Mouse (Mus musculus): ENCODE data around the gene Clstn2. TPM values are rescaled to one million over a fixed set of nuclear protein-coding genes. Genes with fewer than 3 reads are reported as not detected.

Clstn2 gene
- total and polyA plus RNA-seq, 2 experiments from 2014 or later = 10.1 to 51.6 TPM

DNA sequence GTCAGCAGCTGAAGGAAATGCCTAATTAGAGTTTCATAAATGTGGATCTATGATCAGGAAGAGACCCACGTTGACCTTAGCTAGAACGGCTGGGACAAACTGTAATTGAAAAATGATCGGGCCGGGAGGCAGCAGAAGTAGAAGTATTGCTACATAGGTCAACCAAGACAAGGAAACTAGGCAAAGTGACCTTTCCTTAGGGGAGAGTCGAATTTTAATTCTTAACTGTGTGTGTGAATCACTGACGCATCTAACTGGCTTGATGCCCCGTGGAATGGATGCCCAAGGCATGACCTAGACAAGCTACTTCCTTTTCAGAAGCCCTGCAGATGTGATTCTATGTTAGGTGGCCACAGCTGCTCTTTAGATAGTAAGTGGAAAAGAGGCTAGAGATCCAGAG lies 546.2 kb downstream of the Clstn2 start:
- H3K27ac ChIP-seq = no peak overlapping the region
- H3K4me1 ChIP-seq (ENCODE audit: insufficient read depth, low read length) = peaks cover 8% of the 10 kb centered on the region; the same call in 1 of the 2 replicates
- H3K36me3 ChIP-seq (ENCODE audit: insufficient read depth, low read length) = no peaks in the 10 kb centered on the region
- H3K9me3 ChIP-seq (ENCODE audit: low read length) = no peaks in the 10 kb centered on the region
- no peak overlapping the region for H3K4me2 ChIP-seq (ENCODE audit: low read depth, low read length)
- no peak for DNase-seq (ENCODE audit: low spot score)
- no peaks in the 10 kb centered on the region for H3K27me3 ChIP-seq (ENCODE audit: insufficient read depth, low read length)
- no peak for TF ChIP-seq CTCF (IDR thresholded peaks at IDR 0.05; ENCODE audit: low read depth)
- no peak for ATAC-seq
- WGBS = 79% methylated on average over 7 of the region's 7 CpGs
- no peak overlapping the region for H3K4me3 ChIP-seq (ENCODE audit: low read length)
- H3K9ac ChIP-seq (replicated peaks; ENCODE audit: low read length) = no peak overlapping the region

GRCm38 (mm10) chr9:97481187-97481586 lies 551.8 kb downstream of the Clstn2 start:
- Histone ChIP-seq H3K27ac (no peak overlapping the region), H3K4me3 (ENCODE audit: low read length) (no peak overlapping the region), H3K4me1 (ENCODE audit: insufficient read depth, low read length) (no peaks in the 10 kb centered on the region), H3K36me3 (ENCODE audit: insufficient read depth, low read length) (no peaks in the 10 kb centered on the region), H3K27me3 (ENCODE audit: insufficient read depth, low read length) (no peaks in the 10 kb centered on the region), H3K9me3 (ENCODE audit: low read length) (no peaks in the 10 kb centered on the region), H3K4me2 (ENCODE audit: low read depth, low read length) (no peak overlapping the region), H3K9ac (replicated peaks; ENCODE audit: low read length) (no peak overlapping the region)
- no peak for ATAC-seq
- no peak for DNase-seq (ENCODE audit: low spot score)
- no peak for TF ChIP-seq CTCF (IDR thresholded peaks at IDR 0.05; ENCODE audit: low read depth)
- 62% methylated on average over 1 of the region's 1 CpGs for WGBS

GRCm38 (mm10) chr9:97476961-97477360 lies 556.0 kb downstream of the Clstn2 start:
- Histone ChIP-seq H3K4me1 (ENCODE audit: insufficient read depth, low read length) (no peaks in the 10 kb centered on the region), H3K9ac (replicated peaks; ENCODE audit: low read length) (no peak overlapping the region), H3K4me2 (ENCODE audit: low read depth, low read length) (no peak overlapping the region), H3K36me3 (ENCODE audit: insufficient read depth, low read length) (no peaks in the 10 kb centered on the region), H3K4me3 (ENCODE audit: low read length) (no peak overlapping the region), H3K9me3 (ENCODE audit: low read length) (no peaks in the 10 kb centered on the region), H3K27ac (no peak overlapping the region), H3K27me3 (ENCODE audit: insufficient read depth, low read length) (no peaks in the 10 kb centered on the region)
- DNase-seq (ENCODE audit: low spot score) (no peak), ATAC-seq (no peak)
- no peak for TF ChIP-seq CTCF (IDR thresholded peaks at IDR 0.05; ENCODE audit: low read depth)
- WGBS = 22% methylated on average over 2 of the region's 2 CpGs

DNA sequence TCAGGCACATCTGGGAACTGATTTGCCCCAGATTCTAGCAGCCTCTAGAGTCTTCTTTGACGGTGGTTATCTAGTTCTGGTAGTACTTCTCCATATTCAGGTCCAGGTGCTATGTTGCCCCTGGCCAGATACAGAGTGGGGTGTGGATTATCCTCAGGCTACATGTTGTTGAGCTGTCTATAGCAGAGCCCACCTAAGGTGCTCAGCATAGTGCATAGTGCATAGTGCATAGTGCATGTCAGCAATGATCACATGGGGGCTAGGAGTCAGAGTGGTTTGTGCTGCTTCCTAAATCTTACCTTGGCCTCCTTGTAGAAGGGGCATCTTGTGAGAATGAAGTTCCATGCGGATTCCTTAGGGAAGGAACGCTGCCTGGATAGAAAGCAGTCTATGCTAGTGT lies 556.5 kb downstream of the Clstn2 start:
- WGBS = 84% methylated on average over 3 of the region's 3 CpGs
- ATAC-seq (no peak), DNase-seq (ENCODE audit: low spot score) (no peak)

GRCm38 (mm10) chr9:97474896-97475295 lies 558.1 kb downstream of the Clstn2 start:
- Histone ChIP-seq H3K4me3 (ENCODE audit: low read length) (no peak overlapping the region), H3K9me3 (ENCODE audit: low read length) (no peaks in the 10 kb centered on the region), H3K36me3 (ENCODE audit: insufficient read depth, low read length) (no peaks in the 10 kb centered on the region), H3K4me1 (ENCODE audit: insufficient read depth, low read length) (no peaks in the 10 kb centered on the region), H3K4me2 (ENCODE audit: low read depth, low read length) (no peak overlapping the region), H3K9ac (replicated peaks; ENCODE audit: low read length) (no peak overlapping the region), H3K27ac (no peak overlapping the region), H3K27me3 (ENCODE audit: insufficient read depth, low read length) (no peaks in the 10 kb centered on the region)
- DNase-seq (ENCODE audit: low spot score) (no peak), ATAC-seq (no peak)
- TF ChIP-seq CTCF (IDR thresholded peaks at IDR 0.05; ENCODE audit: low read depth) = no peak
- WGBS = 92% methylated on average over 6 of the region's 6 CpGs

More for the DNA sequence above, 556.5 kb downstream of the Clstn2 start:
- H3K9ac ChIP-seq (replicated peaks; ENCODE audit: low read length) = no peak overlapping the region
- H3K9me3 ChIP-seq (ENCODE audit: low read length) = no peaks in the 10 kb centered on the region
- H3K4me1 ChIP-seq (ENCODE audit: insufficient read depth, low read length) = no peaks in the 10 kb centered on the region
- H3K27me3 ChIP-seq (ENCODE audit: insufficient read depth, low read length) = no peaks in the 10 kb centered on the region
- no peaks in the 10 kb centered on the region for H3K36me3 ChIP-seq (ENCODE audit: insufficient read depth, low read length)
- no peak overlapping the region for H3K4me2 ChIP-seq (ENCODE audit: low read depth, low read length)
- no peak overlapping the region for H3K4me3 ChIP-seq (ENCODE audit: low read length)
- no peak for TF ChIP-seq CTCF (IDR thresholded peaks at IDR 0.05; ENCODE audit: low read depth)
- H3K27ac ChIP-seq = no peak overlapping the region

GRCm38 (mm10) chr9:97471014-97471591 lies 561.9 kb downstream of the Clstn2 start:
- Histone ChIP-seq H3K4me1 (ENCODE audit: insufficient read depth, low read length) (no peaks in the 10 kb centered on the region), H3K27ac (no peak overlapping the region), H3K27me3 (ENCODE audit: insufficient read depth, low read length) (no peaks in the 10 kb centered on the region), H3K9ac (replicated peaks; ENCODE audit: low read length) (no peak overlapping the region), H3K36me3 (ENCODE audit: insufficient read depth, low read length) (no peaks in the 10 kb centered on the region), H3K4me3 (ENCODE audit: low read length) (no peak overlapping the region), H3K9me3 (ENCODE audit: low read length) (no peaks in the 10 kb centered on the region), H3K4me2 (ENCODE audit: low read depth, low read length) (no peak overlapping the region)
- no peak for TF ChIP-seq CTCF (IDR thresholded peaks at IDR 0.05; ENCODE audit: low read depth)
- ATAC-seq (peak; percentile 35; the same call in 1 of the 2 replicates), DNase-seq (ENCODE audit: low spot score) (no peak)
- WGBS = 56% methylated on average over 7 of the region's 7 CpGs

DNA sequence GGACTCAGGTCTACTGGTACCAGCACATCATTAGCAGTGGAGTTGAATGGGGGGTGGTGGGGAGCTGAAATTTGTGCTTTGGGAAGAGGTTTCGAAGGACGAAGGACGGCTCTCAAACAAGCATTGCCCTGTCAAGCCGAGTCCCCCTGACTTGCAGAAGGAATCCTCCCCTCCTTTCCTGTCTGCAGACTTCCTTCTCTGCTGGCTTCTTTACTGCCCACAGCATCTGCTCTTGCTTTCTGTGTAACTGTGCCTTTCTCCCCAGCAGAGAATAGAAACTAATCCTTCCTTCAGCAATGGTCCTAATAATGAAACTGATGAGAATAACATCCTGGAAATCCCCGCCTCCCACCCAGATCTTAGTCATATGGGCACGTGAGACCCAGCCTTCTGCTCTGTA lies 572.5 kb downstream of the Clstn2 start:
- Histone ChIP-seq H3K27ac (no peak overlapping the region), H3K9me3 (ENCODE audit: low read length) (no peaks in the 10 kb centered on the region), H3K9ac (replicated peaks; ENCODE audit: low read length) (no peak overlapping the region), H3K4me1 (ENCODE audit: insufficient read depth, low read length) (no peaks in the 10 kb centered on the region), H3K4me2 (ENCODE audit: low read depth, low read length) (no peak overlapping the region), H3K4me3 (ENCODE audit: low read length) (no peak overlapping the region), H3K36me3 (ENCODE audit: insufficient read depth, low read length) (no peaks in the 10 kb centered on the region), H3K27me3 (ENCODE audit: insufficient read depth, low read length) (0 out of 2 replicates have a peak, but pooled peaks cover 3% of the 10 kb centered on the region)
- no peak for ATAC-seq
- no peak for DNase-seq (ENCODE audit: low spot score)
- WGBS = 78% methylated on average over 6 of the region's 6 CpGs
- TF ChIP-seq CTCF (IDR thresholded peaks at IDR 0.05; ENCODE audit: low read depth) = no peak
